Mouse (Mus musculus) forebrain, embryonic 12.5 days (tissue): ENCODE measurements around the gene Foxq1. TPM values are rescaled to one million over a fixed set of nuclear protein-coding genes. Genes with fewer than 3 reads are reported as not detected.

Experiments
- ATAC-seq: fragments of 200-750 bp; cut with Nextera tagmentation; 2 replicates; pipeline ENCODE4 v1.8.0; 2017; ENCODE audit warnings: moderate TSS enrichment; ENCODE audit not compliant: low FRiP score
- H3K27ac ChIP-seq: fragments of 300-500 bp; sonication (generic); 2 replicates; pipeline ENCODE4 v1.5.1; 2016; ENCODE audit warnings: mild to moderate bottlenecking
- H3K27me3 ChIP-seq: fragments of 300-500 bp; sonication (generic); 2 replicates; pipeline ENCODE4 v1.6.1; 2016; ENCODE audit warnings: mild to moderate bottlenecking
- H3K36me3 ChIP-seq: fragments of 300-500 bp; sonication (generic); replicated peaks from 2 replicates; pipeline ENCODE4 v1.6.1; 2016; ENCODE audit warnings: mild to moderate bottlenecking
- H3K4me1 ChIP-seq: fragments of 300-500 bp; sonication (generic); 2 replicates; pipeline ENCODE4 v1.6.1; 2016
- H3K4me2 ChIP-seq: fragments of 300-500 bp; sonication (generic); 2 replicates; pipeline ENCODE4 v1.6.1; 2016; ENCODE audit warnings: mild to moderate bottlenecking, moderate library complexity
- H3K4me3 ChIP-seq: fragments of 300-500 bp; sonication (generic); replicated peaks from 2 replicates; pipeline ENCODE4 v1.5.1; 2016; ENCODE audit warnings: mild to moderate bottlenecking
- H3K9ac ChIP-seq: fragments of 300-500 bp; sonication (generic); 2 replicates; pipeline ENCODE4 v1.6.1; 2016; ENCODE audit warnings: mild to moderate bottlenecking
- H3K9me3 ChIP-seq: fragments of 300-500 bp; sonication (generic); 2 replicates; pipeline ENCODE4 v1.6.1; 2016
- WGBS: fragments of 180-500 bp; shearing (Covaris S2); methylation state at CpG from one replicate; pipeline ENCODE4 v1.1.7; 2016; 5-methylcytosine and 5-hydroxymethylcytosine counted together
- polyA plus RNA-seq: library from polyadenylated mRNA; unstranded; fragments of >200 nt; fragmentation: Nextera tagmentation; extraction: Ambion mirVana; gene quantifications from 2 replicates; pipeline ENCODE4 v1.2.1, GENCODE M21; 2016

The Foxq1 gene
- polyA plus RNA-seq: 1.6 and 2.0 TPM in 2 replicates

DNA sequence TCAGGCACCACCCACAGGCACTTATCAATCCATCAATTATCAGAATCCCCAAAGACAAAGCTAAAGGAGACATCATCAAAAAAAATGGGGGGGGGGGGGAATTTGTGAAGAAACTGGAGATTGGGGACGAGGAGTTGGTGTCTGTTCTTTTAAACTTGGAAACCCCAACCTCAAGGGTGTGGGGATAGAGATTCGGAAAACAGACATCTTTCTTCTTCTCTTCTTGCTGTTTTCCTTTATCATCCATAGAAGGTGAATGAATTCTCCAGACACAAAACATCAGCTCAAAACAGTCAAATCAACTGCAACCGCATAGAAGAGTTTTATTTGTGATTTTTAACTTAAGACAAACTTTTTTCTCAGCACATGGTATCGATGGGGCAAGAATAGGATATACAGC is at the start of gene Foxq1:
Gene Foxq1 (plus strand): TSS at position 301 of the 400 bp plus-strand sequence.
- no peak within 1 kb of the TSS for H3K4me3 ChIP-seq
- H3K4me2 ChIP-seq: no peak within 1 kb of the TSS
- no peak within 1 kb of the TSS for H3K27ac ChIP-seq
- no peaks in the 10 kb centered on the region for H3K9me3 ChIP-seq
- H3K4me1 ChIP-seq: peaks cover 29% of the 10 kb centered on the region
- no peak for ATAC-seq
- no peak within 1 kb of the TSS for H3K9ac ChIP-seq
- peaks cover 73% of the 10 kb centered on the region for H3K27me3 ChIP-seq
- WGBS: 79% methylated on average over 4 of the region's 4 CpGs
- no peaks in the 10 kb centered on the region for H3K36me3 ChIP-seq

DNA sequence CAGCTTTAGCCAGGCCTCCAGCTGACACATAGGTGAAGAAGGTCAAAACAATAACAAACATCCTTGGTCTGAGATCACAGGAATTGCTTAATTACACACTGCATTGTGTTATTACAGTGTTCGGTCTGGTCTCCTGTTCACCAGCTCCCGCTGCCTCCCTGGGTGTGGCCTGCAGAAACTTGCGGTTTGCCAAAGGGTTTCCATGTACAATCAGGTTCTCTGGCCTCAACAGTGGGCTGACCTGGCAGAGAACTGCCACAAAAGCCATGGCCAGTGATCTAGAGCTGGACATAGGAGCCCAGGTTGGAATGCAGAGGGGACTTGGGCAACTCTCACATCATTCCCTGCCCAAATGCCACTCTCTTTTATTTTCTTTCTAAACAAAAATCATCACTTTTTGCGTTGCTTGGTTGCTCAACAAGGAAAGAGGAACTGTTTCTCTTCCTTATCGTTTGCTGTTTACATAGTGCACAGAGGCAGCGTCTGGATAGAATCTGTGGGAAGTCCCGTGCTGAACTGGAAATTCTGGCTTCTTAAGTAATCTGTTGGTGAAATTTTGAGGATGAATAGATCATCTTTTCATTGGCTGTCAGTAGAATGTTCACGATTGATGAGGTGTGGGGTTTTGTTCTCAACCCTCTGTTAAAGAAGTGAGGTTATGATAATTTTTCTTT is 49.3 kb upstream of the Foxq1 start:
- no peak overlapping the region for H3K4me2 ChIP-seq
- WGBS: 89% methylated on average over 8 of the region's 8 CpGs
- H3K4me3 ChIP-seq: no peak overlapping the region
- no peaks in the 10 kb centered on the region for H3K27me3 ChIP-seq
- no peak overlapping the region for H3K9ac ChIP-seq
- ATAC-seq: no peak
- no peaks in the 10 kb centered on the region for H3K9me3 ChIP-seq
- H3K27ac ChIP-seq: no peak overlapping the region
- no peaks in the 10 kb centered on the region for H3K4me1 ChIP-seq
- H3K36me3 ChIP-seq: no peaks in the 10 kb centered on the region

DNA sequence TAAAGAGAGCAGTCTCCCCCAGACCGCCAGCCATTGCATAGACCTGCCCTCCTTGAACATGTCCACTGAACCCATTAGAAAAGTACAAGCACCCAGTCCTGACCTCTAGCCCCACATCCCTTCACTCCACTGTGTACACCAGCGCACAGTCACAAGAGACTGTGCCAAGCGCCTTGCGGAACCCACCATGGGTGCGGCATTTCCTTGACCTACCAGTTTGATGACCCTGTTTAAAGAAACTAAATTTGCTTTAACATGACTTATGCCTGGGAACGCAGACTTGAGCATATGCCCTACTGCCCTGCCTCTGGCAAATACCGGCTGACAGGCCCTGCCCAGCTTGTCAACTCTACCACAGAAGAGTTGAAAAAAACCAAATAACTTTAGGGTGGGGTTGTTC is 40.7 kb upstream of the Foxq1 start:
- H3K9ac ChIP-seq: no peak overlapping the region
- no peaks in the 10 kb centered on the region for H3K27me3 ChIP-seq
- no peak overlapping the region for H3K27ac ChIP-seq
- no peak overlapping the region for H3K4me2 ChIP-seq
- 94% methylated on average over 7 of the region's 7 CpGs for WGBS
- H3K4me1 ChIP-seq: no peaks in the 10 kb centered on the region
- no peaks in the 10 kb centered on the region for H3K9me3 ChIP-seq
- ATAC-seq: no peak
- no peak overlapping the region for H3K4me3 ChIP-seq
- H3K36me3 ChIP-seq: no peaks in the 10 kb centered on the region

DNA sequence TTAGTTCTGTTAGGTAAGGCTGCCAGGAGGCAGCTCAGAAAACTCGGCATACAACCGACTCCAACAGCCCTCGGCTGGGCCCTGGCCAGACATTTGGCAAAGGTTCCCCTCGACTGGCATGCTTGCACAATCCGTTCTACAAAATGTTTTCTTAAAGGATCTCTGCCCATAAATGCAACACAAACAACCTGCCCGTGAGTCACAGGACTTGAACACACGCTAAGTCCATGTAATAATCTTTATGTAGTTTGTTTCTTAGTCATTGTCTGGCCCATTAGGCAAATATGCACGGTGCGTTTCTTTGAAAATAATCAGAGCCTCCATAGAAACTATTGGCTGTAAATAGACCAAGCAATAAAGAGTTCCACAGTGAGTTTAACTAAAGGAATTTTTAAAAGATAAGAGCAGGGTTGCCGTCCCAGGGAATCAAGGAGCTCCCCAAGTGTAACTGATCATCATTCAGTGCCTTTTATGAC is 37.5 kb upstream of the Foxq1 start:
- H3K4me3 ChIP-seq: no peak overlapping the region
- H3K27me3 ChIP-seq: no peaks in the 10 kb centered on the region
- no peak overlapping the region for H3K9ac ChIP-seq
- WGBS: 79% methylated on average over 10 of the region's 10 CpGs
- H3K4me1 ChIP-seq: no peaks in the 10 kb centered on the region
- H3K4me2 ChIP-seq: no peak overlapping the region
- no peak overlapping the region for H3K27ac ChIP-seq
- no peaks in the 10 kb centered on the region for H3K36me3 ChIP-seq
- no peaks in the 10 kb centered on the region for H3K9me3 ChIP-seq
- ATAC-seq: no peak

DNA sequence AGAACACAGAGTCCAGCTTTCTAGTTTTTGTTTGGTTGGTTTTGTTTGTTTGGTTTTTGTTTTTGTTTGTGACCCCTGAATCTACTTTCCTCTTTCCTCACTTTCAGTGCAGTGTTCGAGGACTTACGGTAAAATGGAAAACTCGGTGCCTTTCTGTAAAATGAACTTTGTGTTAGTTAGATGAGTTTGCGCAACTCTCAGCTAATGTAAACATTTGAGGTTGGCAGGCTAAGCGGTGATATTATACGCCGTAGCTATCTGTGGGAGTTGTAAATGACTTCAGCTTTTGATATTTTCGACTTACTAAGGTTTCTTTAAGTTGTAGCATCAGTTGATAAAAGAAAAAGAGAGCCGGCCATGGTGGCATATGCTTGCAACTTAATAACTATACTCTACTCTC is 37.0 kb upstream of the Foxq1 start:
- H3K27me3 ChIP-seq: no peaks in the 10 kb centered on the region
- 88% methylated on average over 9 of the region's 9 CpGs for WGBS
- H3K9me3 ChIP-seq: no peaks in the 10 kb centered on the region
- H3K27ac ChIP-seq: no peak overlapping the region
- no peaks in the 10 kb centered on the region for H3K36me3 ChIP-seq
- H3K4me3 ChIP-seq: no peak overlapping the region
- H3K4me2 ChIP-seq: no peak overlapping the region
- H3K4me1 ChIP-seq: no peaks in the 10 kb centered on the region
- no peak overlapping the region for H3K9ac ChIP-seq
- no peak for ATAC-seq

DNA sequence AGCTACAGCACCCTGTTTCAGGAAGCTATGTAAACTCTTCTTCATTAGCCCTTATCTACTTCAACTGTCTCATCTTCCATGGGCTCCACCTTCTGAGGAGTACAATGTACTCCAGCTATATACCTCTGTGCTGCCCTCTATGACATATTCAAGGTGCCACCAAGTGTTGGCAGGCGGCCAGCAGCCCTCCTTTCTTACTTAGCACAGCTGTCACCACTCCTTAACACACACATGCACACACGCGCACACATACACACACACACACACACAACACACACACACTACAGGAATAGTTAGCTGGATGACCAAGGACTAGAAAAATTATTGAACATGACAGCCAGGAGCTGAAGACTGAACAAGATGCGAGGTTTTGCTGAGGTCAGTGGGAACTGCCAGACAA is 31.0 kb upstream of the Foxq1 start:
- Histone ChIP-seq H3K4me1 (no peaks in the 10 kb centered on the region), H3K27ac (no peak overlapping the region), H3K36me3 (no peaks in the 10 kb centered on the region), H3K9ac (no peak overlapping the region), H3K9me3 (no peaks in the 10 kb centered on the region), H3K27me3 (no peaks in the 10 kb centered on the region), H3K4me3 (no peak overlapping the region), H3K4me2 (no peak overlapping the region)
- WGBS: 86% methylated on average over 4 of the region's 4 CpGs
- ATAC-seq: no peak

DNA sequence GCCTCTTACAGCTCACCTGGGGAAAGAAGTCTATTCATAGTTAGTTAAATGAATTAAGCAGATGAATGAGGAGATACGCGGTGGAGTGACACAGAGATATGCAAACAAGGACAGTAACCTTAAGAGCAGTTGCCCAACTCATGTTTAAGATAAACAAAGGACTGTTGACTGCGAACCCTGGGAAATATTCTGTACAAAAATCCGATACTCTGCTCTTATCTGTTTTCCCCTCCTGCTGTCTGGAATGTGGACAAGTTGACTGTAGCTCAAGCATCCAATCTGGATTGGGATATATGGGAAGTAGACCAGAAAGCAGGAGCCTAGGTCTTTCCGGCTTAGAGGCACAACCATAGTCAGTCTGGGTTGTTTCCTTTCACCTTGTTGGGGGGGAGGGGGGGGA is 24.7 kb upstream of the Foxq1 start:
- Histone ChIP-seq H3K9ac (no peak overlapping the region), H3K36me3 (no peaks in the 10 kb centered on the region), H3K27me3 (no peaks in the 10 kb centered on the region), H3K4me2 (no peak overlapping the region), H3K27ac (no peak overlapping the region), H3K4me1 (no peaks in the 10 kb centered on the region), H3K9me3 (no peaks in the 10 kb centered on the region), H3K4me3 (no peak overlapping the region)
- no peak for ATAC-seq
- 86% methylated on average over 5 of the region's 5 CpGs for WGBS

DNA sequence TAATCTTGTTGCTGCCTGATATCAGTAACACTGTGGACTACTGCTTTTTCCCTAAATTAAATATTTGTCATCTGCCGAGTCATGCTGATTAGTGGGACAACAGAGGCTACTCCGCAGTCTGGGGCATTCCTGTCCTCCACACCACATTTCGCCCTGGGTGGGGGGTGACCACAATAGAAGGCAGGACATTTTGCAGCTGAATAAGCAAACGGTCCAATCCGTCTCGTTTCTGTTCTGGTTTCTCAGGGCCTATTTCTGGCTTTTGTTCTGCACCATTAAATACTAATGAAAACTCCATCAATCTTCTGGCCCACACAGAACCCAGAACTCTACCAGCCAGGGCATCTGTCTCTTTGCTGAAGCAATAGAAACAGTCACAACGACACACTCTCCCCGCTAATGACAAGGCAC is 24.3 kb upstream of the Foxq1 start:
- no peak for ATAC-seq
- Histone ChIP-seq H3K27me3 (no peaks in the 10 kb centered on the region), H3K9ac (no peak overlapping the region), H3K4me1 (no peaks in the 10 kb centered on the region), H3K36me3 (no peaks in the 10 kb centered on the region), H3K27ac (no peak overlapping the region), H3K4me2 (no peak overlapping the region), H3K4me3 (no peak overlapping the region), H3K9me3 (no peaks in the 10 kb centered on the region)
- 53% methylated on average over 8 of the region's 8 CpGs for WGBS

DNA sequence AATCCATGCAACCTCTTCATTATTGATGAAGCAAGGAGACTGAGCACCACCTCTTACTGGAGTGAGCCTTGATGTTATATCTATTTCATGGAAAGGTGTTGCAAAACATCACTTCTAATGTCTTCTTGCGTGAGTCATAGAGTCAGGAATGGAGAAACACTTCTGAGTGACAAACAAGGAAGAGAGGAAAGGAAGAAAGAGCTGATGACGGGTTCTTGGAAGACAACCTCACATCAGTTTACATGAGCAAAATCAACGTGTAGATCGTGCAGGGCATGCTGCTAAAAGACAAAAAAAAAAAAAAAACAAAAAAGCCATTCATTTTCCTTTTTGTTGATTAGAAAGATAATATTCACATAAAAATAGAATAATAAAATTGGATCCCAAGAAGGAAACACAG is 21.2 kb upstream of the Foxq1 start:
- WGBS: 92% methylated on average over 4 of the region's 4 CpGs

DNA sequence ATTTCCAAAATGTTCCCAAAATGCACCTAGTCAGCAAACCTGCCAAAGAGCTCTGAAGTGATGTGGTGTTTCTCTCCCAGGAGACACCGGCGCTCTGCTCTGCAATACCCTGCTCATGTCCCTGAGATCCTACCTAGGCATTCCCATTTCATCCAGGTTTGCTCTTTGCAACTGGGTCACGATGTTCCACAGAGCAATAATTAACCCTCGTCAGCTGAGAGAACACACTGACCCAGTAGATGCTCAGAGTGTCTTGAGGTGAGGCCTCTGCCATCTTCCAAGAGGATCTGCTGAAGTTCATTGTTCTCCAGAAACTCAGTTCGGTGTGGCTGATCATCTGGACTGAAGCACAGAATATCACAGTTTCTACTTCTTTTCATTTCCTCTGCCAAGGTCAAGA is 12.9 kb upstream of the Foxq1 start:
- no peak for ATAC-seq
- no peaks in the 10 kb centered on the region for H3K9me3 ChIP-seq
- H3K4me2 ChIP-seq: no peak overlapping the region
- no peaks in the 10 kb centered on the region for H3K36me3 ChIP-seq
- no peaks in the 10 kb centered on the region for H3K27me3 ChIP-seq
- no peaks in the 10 kb centered on the region for H3K4me1 ChIP-seq
- no peak overlapping the region for H3K4me3 ChIP-seq
- WGBS: 87% methylated on average over 5 of the region's 5 CpGs
- H3K9ac ChIP-seq: no peak overlapping the region
- H3K27ac ChIP-seq: no peak overlapping the region

More for the DNA sequence above, 21.2 kb upstream of the Foxq1 start:
- H3K4me1 ChIP-seq: no peaks in the 10 kb centered on the region
- no peak overlapping the region for H3K4me2 ChIP-seq
- H3K9ac ChIP-seq: no peak overlapping the region
- no peaks in the 10 kb centered on the region for H3K27me3 ChIP-seq
- H3K27ac ChIP-seq: no peak overlapping the region
- no peaks in the 10 kb centered on the region for H3K36me3 ChIP-seq
- ATAC-seq: no peak
- H3K9me3 ChIP-seq: no peaks in the 10 kb centered on the region
- H3K4me3 ChIP-seq: no peak overlapping the region

DNA sequence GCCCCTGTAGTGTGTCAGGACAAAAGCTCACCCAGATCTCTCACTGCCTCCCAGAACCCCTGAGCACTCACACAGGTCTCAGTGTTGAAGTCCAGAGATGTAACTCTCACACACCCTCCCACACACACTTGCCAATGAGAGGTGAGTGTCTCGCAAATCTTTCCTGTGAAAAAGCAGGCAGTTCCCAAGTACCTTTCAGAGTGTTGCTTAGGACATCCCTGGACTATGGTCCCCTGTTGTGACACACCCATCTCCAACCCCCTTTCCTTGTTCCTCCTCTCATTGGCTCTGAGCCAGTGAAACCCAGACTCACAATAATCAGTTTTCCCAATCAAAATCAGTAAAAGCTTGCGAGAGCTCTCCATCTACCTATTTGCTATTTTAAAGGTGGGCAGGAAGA is 9.2 kb upstream of the Foxq1 start:
- 79% methylated on average over 2 of the region's 2 CpGs for WGBS
- Histone ChIP-seq H3K36me3 (no peaks in the 10 kb centered on the region), H3K4me3 (no peak overlapping the region), H3K9me3 (no peaks in the 10 kb centered on the region), H3K27me3 (no peaks in the 10 kb centered on the region), H3K27ac (no peak overlapping the region), H3K9ac (no peak overlapping the region), H3K4me1 (no peaks in the 10 kb centered on the region), H3K4me2 (no peak overlapping the region)
- ATAC-seq: no peak

DNA sequence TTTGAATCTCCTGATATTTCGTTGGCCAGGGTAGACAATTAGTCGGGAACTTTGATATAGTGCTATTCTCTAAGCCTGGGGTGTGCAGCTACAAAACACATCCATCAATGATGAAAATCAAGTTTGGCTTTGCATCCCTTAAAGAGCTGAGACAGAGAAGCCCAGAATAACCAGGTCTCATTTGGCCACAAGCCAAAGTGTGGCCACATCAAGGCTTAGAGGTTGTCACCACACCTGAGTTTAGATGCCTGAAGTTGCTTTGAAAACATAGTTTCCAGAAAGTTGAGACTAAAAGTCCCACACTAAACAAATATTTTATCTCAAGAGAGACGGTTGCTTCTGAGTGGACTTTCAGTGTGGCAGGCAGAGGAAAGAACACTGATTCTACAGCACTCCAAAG is 8.7 kb upstream of the Foxq1 start:
- Histone ChIP-seq H3K4me1 (no peaks in the 10 kb centered on the region), H3K4me3 (no peak overlapping the region), H3K27me3 (no peaks in the 10 kb centered on the region), H3K36me3 (no peaks in the 10 kb centered on the region), H3K9me3 (no peaks in the 10 kb centered on the region), H3K4me2 (no peak overlapping the region), H3K27ac (no peak overlapping the region), H3K9ac (no peak overlapping the region)
- 90% methylated on average over 3 of the region's 3 CpGs for WGBS
- no peak for ATAC-seq

DNA sequence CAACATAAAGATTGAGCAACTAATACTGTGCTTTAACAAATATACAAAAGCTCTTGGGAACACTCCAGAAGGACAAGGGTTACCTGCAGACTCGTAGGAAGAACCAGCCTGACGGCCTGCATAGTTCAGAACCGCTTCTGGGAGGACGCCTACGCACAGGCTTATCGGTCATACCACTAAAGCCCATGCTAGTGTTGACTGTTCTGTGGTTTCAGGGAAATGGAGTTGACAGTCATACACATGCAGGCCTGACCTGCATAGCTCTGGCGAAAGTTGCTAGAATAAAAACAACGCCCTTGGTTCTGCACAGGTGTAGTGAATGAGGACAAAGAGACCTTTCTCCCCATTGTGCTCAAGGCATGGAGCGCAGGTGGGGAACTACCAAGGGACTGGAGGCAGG is 8.3 kb upstream of the Foxq1 start:
- H3K4me1 ChIP-seq: no peaks in the 10 kb centered on the region
- H3K4me3 ChIP-seq: no peak overlapping the region
- no peaks in the 10 kb centered on the region for H3K27me3 ChIP-seq
- no peaks in the 10 kb centered on the region for H3K36me3 ChIP-seq
- WGBS: 90% methylated on average over 9 of the region's 9 CpGs
- no peak overlapping the region for H3K27ac ChIP-seq
- no peaks in the 10 kb centered on the region for H3K9me3 ChIP-seq
- H3K4me2 ChIP-seq: no peak overlapping the region
- ATAC-seq: no peak
- H3K9ac ChIP-seq: no peak overlapping the region
